Mouse (Mus musculus): ENCODE measurements around the gene Sergef.

DNA sequence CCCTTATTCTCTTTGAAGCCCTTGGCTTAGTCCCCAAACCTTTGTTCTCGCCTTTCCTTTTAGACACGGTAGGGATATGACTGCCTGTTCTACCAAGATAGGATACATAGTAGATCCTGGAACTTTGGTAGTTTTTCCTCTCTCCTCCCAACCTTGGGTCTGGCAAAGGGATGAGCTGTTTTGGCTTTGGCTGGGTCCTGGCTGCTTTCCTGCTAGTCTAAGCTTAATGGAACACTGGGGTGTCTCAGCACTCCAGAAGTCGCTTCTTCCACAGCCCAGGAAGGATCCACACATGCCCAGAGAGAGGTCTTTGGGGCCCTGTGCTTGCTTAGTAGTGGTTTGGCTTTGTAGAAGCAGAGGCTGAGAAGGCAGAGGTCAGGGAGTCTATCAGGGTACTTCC lies 215.7 kb downstream of the Sergef start:
- no peak for TF ChIP-seq POLR2A (IDR thresholded peaks at IDR 0.05; ENCODE audit: borderline replicate concordance, low read depth, low read length)
- no peak for TF ChIP-seq CTCF (IDR thresholded peaks at IDR 0.05; ENCODE audit: low read depth, low read length)
